Comparison of ENCODE assay signal across 8 mouse cellular contexts in the genomic region with DNA sequence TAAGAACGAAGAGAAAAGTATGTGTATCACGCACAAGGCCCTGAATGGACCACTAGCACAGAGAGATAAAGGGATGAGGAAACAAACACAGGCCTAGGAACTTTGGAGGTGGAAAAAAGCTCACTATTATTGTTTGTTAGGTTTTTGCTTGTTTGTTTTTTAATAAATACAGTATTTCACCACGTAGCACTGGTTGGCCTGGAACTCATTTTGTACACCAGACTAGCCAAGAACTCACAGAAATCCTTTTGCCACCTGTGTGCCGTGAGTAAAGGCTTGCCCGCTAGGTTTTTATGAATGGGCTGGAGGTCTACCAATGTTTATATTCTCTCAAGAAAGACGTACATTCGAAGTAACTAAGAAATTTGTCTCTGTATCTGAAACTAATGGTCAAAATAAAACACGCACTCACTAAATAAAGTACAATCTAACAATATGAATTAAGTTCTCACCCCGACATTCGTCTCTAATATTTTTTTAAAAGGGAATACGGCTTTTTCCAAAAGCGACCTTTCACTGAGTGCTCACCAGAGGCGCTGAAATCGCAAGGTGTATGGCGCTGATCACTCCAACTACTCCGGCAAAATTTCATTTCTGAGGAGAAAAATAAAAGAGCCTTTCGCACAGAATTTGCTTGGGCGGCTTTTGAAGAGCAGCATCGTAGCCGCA. TPM values are rescaled to one million over a fixed set of nuclear protein-coding genes. Genes with fewer than 3 reads are reported as not detected.
DNase-seq lines count a peak whose midpoint lies in the region; ATAC-seq and TF ChIP-seq lines count a peak whose summit lies in the region.

No protein-coding gene starts in this region.

- ATAC-seq in intestine, embryonic 15.5 days: no peak
- ATAC-seq in neural tube, embryonic 14.5 days (ENCODE audit: low read depth): no peak

- peaks cover 13% of the 10 kb centered on the region for H3K4me1 ChIP-seq in lung, adult 2 months (ENCODE audit: control insufficient read depth, insufficient read depth, low read length)
- peaks cover 4% of the 10 kb centered on the region; the same call in 1 of the 2 replicates for H3K4me1 ChIP-seq in cortical plate, adult 2 months (ENCODE audit: control insufficient read depth, insufficient read depth, low read length)
- H3K4me1 ChIP-seq in intestine, embryonic 15.5 days (replicated peaks): 0 out of 2 replicates have a peak, but pooled peaks cover 6% of the 10 kb centered on the region
- peaks cover 14% of the 10 kb centered on the region; the same call in 1 of the 2 replicates for H3K4me1 ChIP-seq in neural tube, embryonic 14.5 days (ENCODE audit: control insufficient read depth, insufficient read depth, low read length)

- no peaks in the 10 kb centered on the region for H3K9me3 ChIP-seq in intestine, embryonic 15.5 days
- no peaks in the 10 kb centered on the region for H3K9me3 ChIP-seq in neural tube, embryonic 14.5 days (ENCODE audit: control insufficient read depth, low read length)

- peak overlapping the region; percentile 77 for H3K4me2 ChIP-seq in intestine, embryonic 15.5 days (replicated peaks)
- peak overlapping the region; percentile 66 for H3K4me2 ChIP-seq in neural tube, embryonic 14.5 days (ENCODE audit: low read depth, low read length)

- peak overlapping the region; percentile 73 for H3K4me3 ChIP-seq in lung, adult 2 months (replicated peaks; ENCODE audit: extremely low read depth, low read depth, low read length)
- H3K4me3 ChIP-seq in cortical plate, adult 2 months (ENCODE audit: insufficient read depth, low read length): peak overlapping the region; percentile 65
- peak overlapping the region; percentile 84 for H3K4me3 ChIP-seq in intestine, embryonic 15.5 days (replicated peaks)
- H3K4me3 ChIP-seq in neural tube, embryonic 14.5 days (ENCODE audit: low read depth, low read length): peak overlapping the region; percentile 88

- TF ChIP-seq CTCF in lung, adult 2 months (IDR thresholded peaks at IDR 0.05; ENCODE audit: insufficient read depth, low read length): no peak
- no peak for TF ChIP-seq CTCF in cortical plate, adult 2 months (IDR thresholded peaks at IDR 0.05; ENCODE audit: extremely low read depth, insufficient read depth, low read length)

- H3K9ac ChIP-seq in intestine, embryonic 15.5 days: peak overlapping the region; percentile 89
- H3K9ac ChIP-seq in neural tube, embryonic 14.5 days (replicated peaks; ENCODE audit: low read depth, low read length): peak overlapping the region; percentile 78

- TF ChIP-seq POLR2A in lung, adult 2 months (IDR thresholded peaks at IDR 0.05; ENCODE audit: borderline replicate concordance, extremely low read depth, low read depth, low read length): no peak
- no peak for TF ChIP-seq POLR2A in cortical plate, adult 2 months (IDR thresholded peaks at IDR 0.05; ENCODE audit: extremely low read depth, insufficient read depth, low read length)

- no peaks in the 10 kb centered on the region for H3K27me3 ChIP-seq in intestine, embryonic 15.5 days (replicated peaks)
- H3K27me3 ChIP-seq in neural tube, embryonic 14.5 days (ENCODE audit: control insufficient read depth, insufficient read depth, low read length): no peaks in the 10 kb centered on the region

- WGBS in lung, adult 2 months: 5% methylated on average over 20 of the region's 20 CpGs
- WGBS in intestine, embryonic 15.5 days: 7% methylated on average over 20 of the region's 20 CpGs
- 12% methylated on average over 20 of the region's 20 CpGs for WGBS in neural tube, embryonic 14.5 days

- H3K36me3 ChIP-seq in intestine, embryonic 15.5 days: peaks cover 6% of the 10 kb centered on the region
- H3K36me3 ChIP-seq in neural tube, embryonic 14.5 days (ENCODE audit: control insufficient read depth, insufficient read depth, low read length): peaks cover 11% of the 10 kb centered on the region; the same call in 1 of the 2 replicates

- no peak for DNase-seq in lung, adult 2 months
- DNase-seq in lung, postnatal 10 days: no peak
- DNase-seq in urinary bladder, postnatal 14 days (ENCODE audit: low spot score): no peak
- no peak for DNase-seq in layer of hippocampus, adult 8-10 months (ENCODE audit: low spot score in 2 of 2)
- no peak for DNase-seq in urinary bladder, adult 2 months (ENCODE audit: low spot score)

- peak overlapping the region; percentile 90 for H3K27ac ChIP-seq in cortical plate, adult 2 months (ENCODE audit: insufficient read depth, low read length)
- peak overlapping the region; percentile 98 for H3K27ac ChIP-seq in intestine, embryonic 15.5 days
- H3K27ac ChIP-seq in neural tube, embryonic 14.5 days (ENCODE audit: low read depth, low read length): peak overlapping the region; percentile 92

RNA-seq across cellular contexts. Expression of gene Zfp426, which starts 0.6 kb away (rescaled TPM):
- 4.6 and 5.0 TPM in 2 replicates for polyA plus RNA-seq in lung, adult 2 months (2012; rRNA removed)
- polyA plus RNA-seq in cortical plate, adult 2 months (2012; rRNA removed): 17.0 and 19.2 TPM in 2 replicates
- polyA plus RNA-seq in intestine, embryonic 15.5 days (2015; fragmentation: Nextera tagmentation; extraction: Ambion mirVana): 15.1 and 15.7 TPM in 2 replicates
- polyA plus RNA-seq in neural tube, embryonic 14.5 days (2014; fragmentation: Nextera tagmentation; extraction: Ambion mirVana): 38.9 and 39.8 TPM in 2 replicates
- 10 to 100 TPM; 26.3 to 34.1 (median 29.9) TPM for total RNA-seq in layer of hippocampus, adult 8-10 months (2022)
- 16.0 and 17.1 TPM in 2 replicates for polyA plus RNA-seq in urinary bladder, adult 2 months (2012; rRNA removed)

RNA-seq across cellular contexts. Expression of gene Zfp266, which starts 29.2 kb away (rescaled TPM):
- polyA plus RNA-seq in lung, adult 2 months (2012; rRNA removed): 6.6 and 8.9 TPM in 2 replicates
- 19.1 and 19.5 TPM in 2 replicates for polyA plus RNA-seq in cortical plate, adult 2 months (2012; rRNA removed)
- 55.1 and 62.4 TPM in 2 replicates for polyA plus RNA-seq in intestine, embryonic 15.5 days (2015; fragmentation: Nextera tagmentation; extraction: Ambion mirVana)
- polyA plus RNA-seq in neural tube, embryonic 14.5 days (2014; fragmentation: Nextera tagmentation; extraction: Ambion mirVana): 88.0 and 115 TPM in 2 replicates
- 10 to 100 TPM; 35.9 to 53.1 (median 42.1) TPM for total RNA-seq in layer of hippocampus, adult 8-10 months (2022)
- polyA plus RNA-seq in urinary bladder, adult 2 months (2012; rRNA removed): 37.7 and 39.1 TPM in 2 replicates

RNA-seq across cellular contexts. Expression of gene Zfp26, which starts 32.0 kb away (rescaled TPM):
- polyA plus RNA-seq in lung, adult 2 months (2012; rRNA removed): 1.5 and 2.8 TPM in 2 replicates
- 8.6 and 9.6 TPM in 2 replicates for polyA plus RNA-seq in cortical plate, adult 2 months (2012; rRNA removed)
- polyA plus RNA-seq in intestine, embryonic 15.5 days (2015; fragmentation: Nextera tagmentation; extraction: Ambion mirVana): 11.9 and 14.7 TPM in 2 replicates
- 22.5 and 26.1 TPM in 2 replicates for polyA plus RNA-seq in neural tube, embryonic 14.5 days (2014; fragmentation: Nextera tagmentation; extraction: Ambion mirVana)
- 10 to 100 TPM; 26.6 to 30.0 (median 27.0) TPM for total RNA-seq in layer of hippocampus, adult 8-10 months (2022)
- 6.8 and 7.5 TPM in 2 replicates for polyA plus RNA-seq in urinary bladder, adult 2 months (2012; rRNA removed)
